Mouse (Mus musculus) brain, embryonic 14.5 days (tissue): ENCODE results near the gene Il11.

Experiments
- CTCF ChIP-seq: fragments of 200-500 bp; IDR thresholded peaks from 2 replicates; pipeline ENCODE4 v1.5.1; 2012; ENCODE audit warnings: inconsistent platforms, mild to moderate bottlenecking, moderate library complexity, borderline replicate concordance; ENCODE audit not compliant: insufficient read depth, insufficient read length; ENCODE audit errors: extremely low read depth
- POLR2A ChIP-seq: fragments of 200-500 bp; IDR thresholded peaks from 2 replicates; pipeline ENCODE4 v1.6.1; 2012; ENCODE audit warnings: mild to moderate bottlenecking, inconsistent platforms, borderline replicate concordance; ENCODE audit not compliant: poor library complexity, insufficient read depth, insufficient read length, severe bottlenecking; ENCODE audit errors: extremely low read depth

GRCm38 (mm10) chr7:4724359-4724758, 58.3 kb downstream of the Il11 start:
- TF ChIP-seq POLR2A (no peak), CTCF (no peak)
